Mouse (Mus musculus) spleen, postnatal 4 days (tissue): ENCODE data around the gene Sumf1.

Experiments used
- DNase-seq, 2 experiments: peaks; one replicate each; pipeline ENCODE4 v3.0.0; 2022; ENCODE audit warnings: low spot score in 2 of 2

The Sumf1 gene

DNA sequence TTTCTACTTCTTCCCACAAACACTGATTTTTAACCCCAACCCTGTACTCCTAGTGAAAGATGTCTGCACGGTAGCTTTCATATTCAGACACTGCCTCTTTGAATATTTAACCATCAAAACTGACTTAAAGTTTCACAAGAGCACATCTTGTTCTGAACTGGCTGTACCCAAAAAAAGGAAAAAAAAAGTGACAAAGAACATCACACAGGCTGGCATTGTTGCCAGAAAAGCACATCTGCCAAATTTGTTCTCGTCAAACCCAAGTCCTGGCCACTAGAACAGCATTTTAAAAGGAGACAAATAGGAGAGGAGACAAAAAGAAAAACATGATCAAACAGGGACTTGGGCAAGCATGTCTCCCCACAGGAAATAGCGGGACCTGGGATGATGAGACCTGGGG is 91.9 kb downstream of the Sumf1 start:
- no peak for DNase-seq

- no peak for DNase-seq
Measured at GRCm38 (mm10) chr6:108092646-108093045, 92.7 kb downstream of the Sumf1 start.

DNA sequence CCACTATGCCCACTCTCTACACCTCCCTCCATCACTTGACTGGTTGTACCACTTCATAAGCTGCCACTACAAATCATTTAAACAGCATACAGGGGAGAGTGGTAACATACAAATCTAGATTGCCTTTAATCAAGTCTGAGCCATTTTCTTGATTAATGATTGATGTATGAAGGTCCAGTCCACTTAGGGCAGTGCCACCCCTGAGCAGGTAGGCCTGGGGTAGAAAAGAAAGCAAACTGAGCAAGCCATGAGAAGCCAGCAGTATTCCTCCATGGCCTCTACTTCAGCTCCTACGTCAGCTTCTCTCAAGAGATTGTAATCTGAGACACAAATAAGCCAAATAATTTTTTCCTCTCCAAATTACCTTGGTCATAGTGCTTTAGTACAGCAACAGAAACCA is 94.1 kb downstream of the Sumf1 start:
- DNase-seq: no peak

DNA sequence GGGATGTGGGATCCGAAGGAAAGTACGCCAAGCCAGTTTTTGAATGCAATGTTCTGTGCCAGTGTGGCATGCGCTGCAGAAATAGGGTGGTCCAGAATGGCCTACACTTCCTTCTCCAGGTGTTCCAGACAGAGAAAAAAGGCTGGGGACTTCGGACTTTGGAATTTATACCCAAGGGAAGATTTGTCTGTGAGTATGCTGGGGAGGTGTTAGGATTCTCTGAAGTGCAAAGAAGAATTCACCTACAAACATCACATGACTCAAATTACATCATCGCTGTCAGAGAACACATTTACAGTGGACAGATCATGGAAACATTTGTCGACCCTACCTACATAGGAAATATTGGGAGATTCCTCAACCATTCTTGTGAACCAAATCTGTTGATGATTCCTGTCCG is 109.5 kb downstream of the Sumf1 start:
- no peak for DNase-seq

GRCm38 (mm10) chr6:108074624-108075023 is 110.8 kb downstream of the Sumf1 start:
- no peak for DNase-seq

DNA sequence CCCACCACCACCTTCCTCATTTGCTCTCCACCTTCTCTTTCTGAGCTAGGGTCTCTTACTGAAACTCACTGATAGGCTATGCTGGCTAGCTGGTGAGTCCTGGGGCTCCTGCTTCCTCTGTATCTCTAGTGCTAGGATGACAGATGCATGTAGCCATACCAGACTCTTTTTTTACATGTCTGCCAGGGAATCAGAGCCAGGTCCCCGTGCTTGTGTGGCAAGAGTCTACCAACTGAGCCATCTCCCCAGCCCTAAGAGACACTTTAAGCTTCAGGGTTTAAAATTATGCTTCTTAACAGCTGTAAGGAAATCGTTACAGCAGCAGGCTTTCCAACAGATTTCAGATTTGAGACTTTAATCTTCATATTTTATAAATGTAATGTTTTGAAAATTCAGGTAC is 111.5 kb downstream of the Sumf1 start:
- no peak for DNase-seq

DNA sequence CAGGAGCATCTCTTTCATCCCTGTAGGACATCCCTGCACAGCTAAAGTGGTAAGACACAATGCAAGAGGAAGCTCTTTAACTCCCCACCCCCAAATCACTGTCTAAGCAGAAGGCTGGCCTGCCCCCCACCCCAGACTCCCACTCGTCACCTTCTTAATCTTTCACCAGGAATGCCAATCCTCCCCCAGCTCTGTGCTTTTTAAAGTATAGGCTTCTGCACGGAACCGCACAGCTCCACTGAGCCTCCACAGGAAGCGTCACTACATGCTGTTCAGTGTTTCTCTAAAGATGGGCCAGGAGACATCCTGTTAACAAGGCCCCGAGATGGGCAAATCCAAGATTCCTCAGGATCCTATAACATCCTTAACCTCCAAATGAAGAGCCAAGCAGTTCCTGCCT is 112.3 kb downstream of the Sumf1 start:
- DNase-seq: no peak

- DNase-seq: no peak
Measured at GRCm38 (mm10) chr6:108070947-108071346, 114.4 kb downstream of the Sumf1 start.

- peak; percentile 72 to 82 for DNase-seq
Measured at GRCm38 (mm10) chr6:108065583-108065982, 119.8 kb downstream of the Sumf1 start.

DNA sequence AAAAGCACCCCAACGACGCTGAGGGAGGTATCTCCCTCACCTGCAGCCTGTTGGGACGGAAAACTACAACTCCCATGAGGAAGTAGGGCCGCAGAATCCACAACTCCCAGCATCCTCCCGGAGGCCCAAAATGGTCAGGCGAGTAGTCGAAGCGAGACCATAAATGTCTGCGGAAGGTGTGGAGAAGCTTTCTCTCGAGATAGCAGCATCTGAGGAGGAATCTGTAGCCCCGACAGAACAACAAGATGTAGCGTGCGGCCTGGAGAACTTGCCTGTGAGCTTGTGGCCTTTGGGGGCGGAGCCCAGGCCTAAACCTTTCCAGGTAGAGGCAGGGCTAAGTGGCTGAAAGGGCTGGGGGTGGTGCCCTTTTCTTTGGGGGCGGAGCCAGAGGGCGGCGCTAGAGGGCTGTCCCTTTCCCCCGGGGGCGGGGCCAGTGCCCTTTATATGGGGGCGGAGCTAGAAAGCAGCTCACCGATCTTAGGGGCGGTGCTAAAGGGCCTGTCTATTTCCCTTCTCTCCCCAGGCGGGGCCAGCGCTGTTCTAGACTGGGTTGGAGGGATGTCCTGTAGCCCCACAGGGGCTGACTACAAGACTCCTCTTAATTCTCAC is 120.4 kb downstream of the Sumf1 start, which contains the start of gene Setmar:
Setmar (plus strand) TSS at position 128 of the 609 bp plus-strand sequence.
- peak; percentile 95 to 97 for DNase-seq

GRCm38 (mm10) chr6:108061121-108061520 is 124.3 kb downstream of the Sumf1 start:
- no peak for DNase-seq

GRCm38 (mm10) chr6:108058066-108058465 is 127.3 kb downstream of the Sumf1 start:
- no peak for DNase-seq

DNA sequence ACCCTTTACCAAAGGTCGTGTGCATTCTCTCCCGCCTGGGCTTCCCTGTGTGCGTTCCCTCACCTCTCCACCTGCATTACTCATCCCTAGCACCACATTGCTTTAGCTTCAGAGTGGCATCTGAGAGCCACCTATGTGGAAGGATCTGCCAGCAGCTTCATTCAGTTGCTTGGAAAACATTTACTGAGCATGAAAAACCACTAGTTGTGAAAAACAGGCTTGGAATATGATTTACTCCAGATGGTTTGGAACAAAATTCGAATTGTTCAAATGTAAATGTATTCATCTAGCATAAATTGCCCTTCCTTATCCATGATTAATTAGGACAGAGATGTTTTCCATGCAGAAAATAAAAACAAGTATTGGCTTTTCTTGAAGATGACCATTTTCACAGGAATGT is 128.0 kb downstream of the Sumf1 start:
- no peak for DNase-seq
